Mouse (Mus musculus) limb, embryonic 14.5 days (tissue): ENCODE measurements around the gene Ap3d1. TPM values are rescaled to one million over a fixed set of nuclear protein-coding genes. Genes with fewer than 3 reads are reported as not detected.

Source experiments
- ATAC-seq: fragments of 200-750 bp; cut with Nextera tagmentation; 2 replicates; pipeline ENCODE4 v1.8.0; 2017; ENCODE audit warnings: low read depth, moderate number of reproducible peaks, moderate TSS enrichment; ENCODE audit not compliant: low FRiP score
- DNase-seq: peaks from one replicate; pipeline ENCODE4 v3.0.0-alpha.2; 2015; ENCODE audit warnings: low spot score
- H3K27ac ChIP-seq: fragments of 300-500 bp; sonication (generic); replicated peaks from 2 replicates; pipeline ENCODE4 v1.5.1; 2014; ENCODE audit warnings: low read depth, mild to moderate bottlenecking, low read length, moderate library complexity, mixed read lengths
- H3K27me3 ChIP-seq: fragments of 300-500 bp; sonication (generic); 2 replicates; pipeline ENCODE4 v1.6.1; 2014; ENCODE audit warnings: low read length, mixed read lengths; ENCODE audit not compliant: control insufficient read depth, insufficient read depth
- H3K36me3 ChIP-seq: fragments of 300-500 bp; sonication (generic); 2 replicates; pipeline ENCODE4 v1.6.1; 2014; ENCODE audit warnings: mild to moderate bottlenecking, low read length, moderate library complexity, mixed read lengths; ENCODE audit not compliant: control insufficient read depth, insufficient read depth
- H3K4me1 ChIP-seq: fragments of 300-500 bp; sonication (generic); 2 replicates; pipeline ENCODE4 v1.6.1; 2014; ENCODE audit warnings: antibody characterized with exemption, low read length, mixed read lengths; ENCODE audit not compliant: control insufficient read depth, insufficient read depth
- H3K4me2 ChIP-seq: fragments of 300-500 bp; sonication (generic); replicated peaks from 2 replicates; pipeline ENCODE4 v1.6.1; 2014; ENCODE audit warnings: low read depth, mild to moderate bottlenecking, low read length, moderate library complexity; ENCODE audit not compliant: severe bottlenecking
- H3K4me3 ChIP-seq: fragments of 300-500 bp; sonication (generic); replicated peaks from 2 replicates; pipeline ENCODE4 v1.5.1; 2014; ENCODE audit warnings: low read length
- H3K9ac ChIP-seq: fragments of 300-500 bp; sonication (generic); 2 replicates; pipeline ENCODE4 v1.6.1; 2014; ENCODE audit warnings: mild to moderate bottlenecking, low read depth, low read length, moderate library complexity; ENCODE audit not compliant: severe bottlenecking
- H3K9me3 ChIP-seq: fragments of 300-500 bp; sonication (generic); 2 replicates; pipeline ENCODE4 v1.6.1; 2016; ENCODE audit warnings: low read length; ENCODE audit not compliant: control insufficient read depth
- POLR2A ChIP-seq: fragments of 200-500 bp; IDR thresholded peaks from 2 replicates; pipeline ENCODE4 v1.8.0; 2012; ENCODE audit warnings: inconsistent platforms, mild to moderate bottlenecking, moderate library complexity, borderline replicate concordance; ENCODE audit not compliant: insufficient read depth, insufficient read length; ENCODE audit errors: extremely low read depth
- WGBS: fragments of 180-500 bp; shearing (Covaris S2); extraction: QIAGEN DNeasy Blood & Tissue Kit; methylation state at CpG from one replicate; pipeline ENCODE4 v1.1.7; 2014; 5-methylcytosine and 5-hydroxymethylcytosine counted together
- polyA plus RNA-seq, 2 experiments: library from polyadenylated mRNA; depleted of rRNA in 1 of 2; stranded (reverse) in 1 of 2; unstranded in 1 of 2; fragments of >200 nt; fragmentation: Nextera tagmentation in 1 of 2; extraction: Ambion mirVana in 1 of 2; gene quantifications; 2 replicates each; pipeline versions ENCODE4 v1.2.1 to v1.2.3; 2012 to 2014

Ap3d1 gene
- polyA plus RNA-seq, 2 experiments = 75.1 to 123 TPM

DNA sequence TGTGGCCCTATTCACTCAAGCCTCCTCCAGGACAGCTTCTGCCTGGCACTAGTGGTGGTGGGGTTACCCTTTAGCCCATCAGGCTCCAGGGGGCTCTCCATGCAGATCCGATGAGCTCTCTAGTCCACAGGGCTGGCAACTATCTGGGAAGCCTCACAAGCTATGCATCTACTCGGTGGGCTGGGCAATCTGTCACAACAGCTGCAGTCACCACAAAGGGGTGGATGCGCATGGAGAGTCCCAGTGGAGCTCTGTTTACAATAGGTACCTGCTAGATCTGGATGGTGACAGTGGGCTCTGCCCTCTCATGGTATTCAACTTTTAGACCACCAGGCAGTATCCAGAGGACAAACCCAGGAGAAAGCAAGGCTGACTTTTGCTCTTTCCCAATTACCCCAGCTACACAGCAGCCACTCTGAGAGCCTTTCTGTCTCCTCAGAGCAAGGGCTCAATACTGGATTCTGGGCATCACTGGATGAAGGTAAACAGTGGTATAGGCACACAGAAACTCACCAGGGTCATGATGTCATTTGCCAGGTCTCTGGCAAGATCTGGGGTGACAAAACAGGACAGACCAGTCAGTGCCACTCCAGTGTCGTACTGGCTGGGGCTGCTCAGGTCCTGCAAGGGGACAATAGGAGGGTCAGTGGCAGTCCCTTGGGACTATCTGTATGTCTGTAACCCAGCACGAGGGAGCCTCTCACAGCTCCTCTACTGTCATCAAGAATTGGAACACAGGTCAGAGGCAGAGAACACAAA, 14.5 kb downstream of the Ap3d1 start:
- Histone ChIP-seq H3K4me2 (no peak overlapping the region), H3K9ac (no peak overlapping the region), H3K27me3 (no peaks in the 10 kb centered on the region), H3K4me3 (no peak overlapping the region), H3K36me3 (peaks cover 98% of the 10 kb centered on the region), H3K9me3 (no peaks in the 10 kb centered on the region), H3K27ac (no peak overlapping the region), H3K4me1 (no peaks in the 10 kb centered on the region)
- WGBS = 82% methylated on average over 5 of the region's 5 CpGs
- ATAC-seq (no peak), DNase-seq (no peak)
- TF ChIP-seq POLR2A = no peak

- no peak for TF ChIP-seq POLR2A
- Histone ChIP-seq H3K9me3 (no peaks in the 10 kb centered on the region), H3K4me3 (no peak overlapping the region), H3K36me3 (peaks cover 99% of the 10 kb centered on the region), H3K9ac (no peak overlapping the region), H3K27me3 (no peaks in the 10 kb centered on the region), H3K4me2 (no peak overlapping the region), H3K4me1 (no peaks in the 10 kb centered on the region), H3K27ac (no peak overlapping the region)
- DNase-seq = no peak
- WGBS = 81% methylated on average over 1 of the region's 1 CpGs
- ATAC-seq = no peak
Observed at GRCm38 (mm10) chr10:80717281-80717680, 24.8 kb downstream of the Ap3d1 start.

DNA sequence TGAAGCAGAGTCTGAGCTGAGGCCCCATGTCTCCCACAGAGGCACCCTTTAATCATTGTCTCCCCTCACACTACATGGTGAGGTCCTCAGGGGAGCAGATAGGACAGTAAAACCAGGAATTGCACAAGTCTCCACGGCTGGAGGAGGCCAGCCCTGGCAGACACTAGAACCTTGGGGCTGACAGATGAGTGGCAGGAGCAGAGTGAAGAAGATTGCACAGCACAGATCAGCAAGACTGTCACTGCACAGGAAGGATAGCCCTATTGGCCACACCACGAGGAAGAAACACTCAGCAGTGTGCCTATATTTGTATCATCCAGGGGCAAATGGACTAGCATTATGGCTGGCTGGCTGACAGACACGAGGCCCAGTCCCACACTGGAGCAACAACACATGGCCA, 31.2 kb downstream of the Ap3d1 start:
- no peaks in the 10 kb centered on the region for H3K4me1 ChIP-seq
- no peak overlapping the region for H3K9ac ChIP-seq
- H3K4me3 ChIP-seq = no peak overlapping the region
- no peak overlapping the region for H3K27ac ChIP-seq
- peaks cover 98% of the 10 kb centered on the region for H3K36me3 ChIP-seq
- TF ChIP-seq POLR2A = no peak
- H3K4me2 ChIP-seq = no peak overlapping the region
- WGBS = 84% methylated on average over 3 of the region's 3 CpGs
- H3K27me3 ChIP-seq = no peaks in the 10 kb centered on the region
- no peak for DNase-seq
- no peaks in the 10 kb centered on the region for H3K9me3 ChIP-seq
- no peak for ATAC-seq

DNA sequence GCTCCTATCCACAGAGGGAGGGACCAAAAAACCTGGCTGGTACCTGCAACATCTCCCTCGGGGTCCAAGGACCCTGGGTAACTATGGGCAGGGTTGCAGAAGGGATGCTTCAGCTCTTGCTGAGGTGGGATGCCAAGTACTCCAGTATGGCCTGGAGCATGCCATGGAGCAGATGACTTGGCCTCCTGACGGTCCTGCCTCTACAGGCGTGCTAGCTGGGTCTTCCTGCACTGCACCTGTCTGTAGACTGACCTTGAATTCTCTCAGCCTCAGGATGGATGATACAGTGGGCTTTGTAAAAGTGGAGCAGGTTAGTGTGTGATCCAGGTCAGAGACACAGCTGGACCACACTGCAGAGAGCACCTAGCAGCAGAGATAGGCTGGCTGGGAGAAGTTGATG, 36.6 kb downstream of the Ap3d1 start:
- ATAC-seq (no peak), DNase-seq (no peak)
- Histone ChIP-seq H3K4me2 (no peak overlapping the region), H3K9me3 (no peaks in the 10 kb centered on the region), H3K9ac (no peak overlapping the region), H3K36me3 (peaks cover 50% of the 10 kb centered on the region), H3K4me1 (peaks cover 19% of the 10 kb centered on the region), H3K4me3 (no peak overlapping the region), H3K27ac (no peak overlapping the region), H3K27me3 (no peaks in the 10 kb centered on the region)
- no peak for TF ChIP-seq POLR2A
- 60% methylated on average over 3 of the region's 3 CpGs for WGBS

DNA sequence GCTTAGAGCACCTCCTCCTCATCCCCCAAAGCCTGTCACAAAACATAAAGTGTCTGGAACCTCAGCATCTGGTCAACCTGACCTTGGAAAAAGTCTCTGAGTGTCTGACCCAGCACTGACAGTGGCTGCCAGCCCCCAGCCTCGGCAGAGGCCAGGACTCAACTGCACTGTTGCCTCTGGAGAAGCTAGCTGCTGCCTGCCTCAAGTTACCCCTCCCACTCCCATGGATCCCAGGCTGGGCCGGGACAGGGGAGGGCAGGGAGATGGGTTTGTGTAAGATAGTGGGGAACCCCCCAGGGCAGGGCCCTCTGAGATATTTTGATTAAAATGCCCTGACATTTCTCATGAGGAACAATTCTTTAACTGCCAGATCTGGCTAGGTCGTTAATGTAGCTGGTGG, 37.0 kb downstream of the Ap3d1 start:
- H3K27me3 ChIP-seq = no peaks in the 10 kb centered on the region
- DNase-seq (no peak), ATAC-seq (no peak)
- H3K4me2 ChIP-seq = no peak overlapping the region
- no peak for TF ChIP-seq POLR2A
- H3K27ac ChIP-seq = no peak overlapping the region
- WGBS = 48% methylated on average over 3 of the region's 3 CpGs
- H3K4me3 ChIP-seq = no peak overlapping the region
- no peak overlapping the region for H3K9ac ChIP-seq
- H3K36me3 ChIP-seq = peaks cover 45% of the 10 kb centered on the region
- H3K9me3 ChIP-seq = no peaks in the 10 kb centered on the region
- peaks cover 21% of the 10 kb centered on the region for H3K4me1 ChIP-seq
